Mouse (Mus musculus): ENCODE measurements around the gene Adcy5.

Gene Adcy5

GRCm38 (mm10) chr16:35208796-35209195 is 54.1 kb downstream of the Adcy5 start:
- DNase-seq (ENCODE audit: low read depth) = no peak

- DNase-seq (ENCODE audit: low read depth) = no peak
Measured at GRCm38 (mm10) chr16:35209753-35210152, 55.1 kb downstream of the Adcy5 start.

DNA sequence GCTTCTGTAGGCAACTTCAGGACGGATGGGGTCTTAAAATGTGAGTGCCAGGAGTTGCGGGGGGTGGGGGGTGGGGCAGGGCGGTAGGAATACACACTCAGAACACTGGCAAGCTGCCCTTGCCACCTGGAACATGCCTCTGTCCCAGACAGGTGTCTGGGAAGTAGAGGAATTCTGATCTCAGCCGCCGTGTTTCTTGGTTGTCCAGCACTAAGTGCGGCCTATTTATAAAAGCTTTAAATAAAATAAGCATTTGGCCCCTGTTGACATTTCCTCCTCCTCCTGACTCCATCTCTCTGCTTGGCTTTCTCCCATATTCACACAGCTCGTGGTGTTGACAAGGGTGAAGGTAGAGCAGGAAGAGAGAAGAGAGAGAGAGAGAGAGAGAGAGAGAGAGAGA is 60.4 kb downstream of the Adcy5 start:
- DNase-seq (ENCODE audit: low read depth) = no peak

GRCm38 (mm10) chr16:35215498-35215897 is 60.8 kb downstream of the Adcy5 start:
- DNase-seq (ENCODE audit: low read depth) = no peak

GRCm38 (mm10) chr16:35216826-35217491 is 62.3 kb downstream of the Adcy5 start:
- no peak for DNase-seq (ENCODE audit: low read depth)

GRCm38 (mm10) chr16:35220412-35220811 is 65.7 kb downstream of the Adcy5 start:
- DNase-seq (ENCODE audit: low read depth) = no peak

DNA sequence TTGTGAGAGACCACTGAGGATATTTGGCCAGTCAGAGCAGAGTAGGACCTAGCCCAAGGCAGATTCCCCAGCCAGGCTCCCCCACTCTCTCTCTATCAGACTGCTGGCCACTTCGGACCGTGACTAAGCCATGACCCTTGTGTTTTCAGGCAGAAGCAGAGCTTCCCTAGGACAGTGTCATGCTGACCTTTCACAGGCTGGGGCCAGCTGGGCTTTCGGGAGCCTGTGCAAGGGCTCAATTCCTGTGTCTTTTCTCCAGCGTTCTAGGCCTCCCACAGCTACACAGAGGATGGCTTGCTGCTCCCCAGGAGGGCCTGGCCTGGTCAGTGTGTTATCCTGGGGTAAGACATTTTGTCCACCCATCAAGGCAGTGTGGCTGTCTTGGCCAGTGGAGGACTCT is 66.9 kb downstream of the Adcy5 start:
- DNase-seq (ENCODE audit: low read depth) = no peak

DNA sequence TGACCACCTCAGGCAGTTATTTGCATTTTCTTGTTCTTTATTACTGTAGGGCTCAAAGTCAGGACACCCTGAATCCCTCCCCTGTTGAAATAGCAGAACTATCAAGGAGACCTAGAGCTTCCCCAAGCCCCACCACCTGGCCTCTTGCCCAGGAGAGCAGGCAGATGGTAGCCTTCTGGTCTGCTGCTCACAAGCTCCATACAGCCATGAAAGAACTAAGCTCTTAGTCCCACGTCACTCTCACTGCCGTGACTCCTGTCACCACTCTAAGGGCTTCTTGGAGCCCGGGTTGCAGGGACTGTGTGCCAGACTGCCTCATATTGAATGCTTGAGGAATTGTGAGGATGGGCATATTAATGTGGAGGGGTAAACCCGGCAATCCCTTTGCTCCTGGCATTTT is 69.3 kb downstream of the Adcy5 start:
- no peak for DNase-seq (ENCODE audit: low read depth)

DNA sequence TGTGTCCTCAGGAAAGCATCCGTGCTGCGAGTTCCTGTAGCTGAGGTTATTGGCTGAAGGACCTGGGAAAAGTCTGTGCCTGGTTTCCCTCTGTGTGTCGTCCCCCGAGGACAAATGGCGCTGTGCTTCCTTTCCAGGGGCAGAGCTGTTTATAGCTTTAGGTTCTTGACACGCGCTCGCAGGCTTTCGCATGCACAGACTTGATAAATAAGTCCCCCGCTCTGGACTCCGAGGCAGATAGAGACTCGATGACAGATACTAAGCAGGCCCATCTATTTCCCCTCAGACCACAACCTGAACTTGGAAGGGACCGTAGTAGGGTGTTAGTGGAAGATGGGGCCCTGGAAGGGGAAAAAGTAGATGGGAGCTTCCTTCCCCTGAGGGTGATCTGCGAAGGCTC is 70.0 kb downstream of the Adcy5 start:
- no peak for DNase-seq (ENCODE audit: low read depth)

DNA sequence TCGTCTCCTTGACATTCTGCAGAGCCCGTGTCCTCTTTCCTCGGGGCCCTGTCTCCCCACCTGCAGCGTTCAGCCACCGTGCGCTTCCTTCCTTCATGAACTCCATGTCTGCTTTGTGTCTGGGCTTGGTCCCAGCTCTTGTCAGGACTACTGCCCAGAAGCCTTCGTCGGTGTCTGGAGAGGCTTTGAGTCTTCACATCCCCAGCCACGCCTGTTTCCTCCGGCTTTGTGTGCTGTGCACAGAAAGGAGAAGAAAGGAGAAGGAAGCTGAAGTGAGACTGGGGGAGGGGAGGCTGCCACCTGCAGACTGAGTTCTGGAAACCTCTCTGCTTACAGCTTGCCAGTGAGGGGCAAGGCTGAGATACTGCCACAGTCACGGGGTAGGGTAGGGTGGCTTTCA is 74.9 kb downstream of the Adcy5 start:
- peak; percentile 2 for DNase-seq (ENCODE audit: low read depth)

DNA sequence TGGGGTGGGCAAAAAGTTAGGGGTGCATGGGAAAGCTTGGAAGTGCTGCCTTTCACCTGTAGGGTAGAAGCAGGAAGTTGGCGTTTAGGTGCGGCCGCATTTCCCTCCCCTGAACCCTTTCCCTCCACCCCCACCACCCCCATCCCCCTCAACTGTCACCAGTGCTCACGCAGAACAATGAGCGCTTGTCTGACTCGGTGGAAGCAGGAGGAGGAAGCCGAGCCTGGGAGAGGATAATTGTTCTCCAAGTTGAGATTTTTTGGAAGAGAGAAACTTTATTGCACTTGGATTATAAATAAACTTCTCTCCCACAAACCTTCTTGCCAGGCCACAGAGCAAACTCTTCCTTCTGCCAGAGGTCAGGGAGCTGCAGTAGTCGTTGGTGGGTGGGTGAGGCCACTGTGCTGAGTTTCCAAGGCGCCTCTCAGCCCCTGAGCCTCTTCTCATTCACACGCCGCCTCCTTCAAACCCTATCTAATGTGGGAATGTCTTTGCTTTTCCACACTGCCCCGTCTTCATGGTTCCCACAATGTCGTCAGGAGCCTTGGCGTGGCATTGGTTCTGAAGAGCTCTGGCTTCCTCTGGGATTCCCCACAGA is 77.6 kb downstream of the Adcy5 start:
- DNase-seq (ENCODE audit: low read depth) = no peak

DNA sequence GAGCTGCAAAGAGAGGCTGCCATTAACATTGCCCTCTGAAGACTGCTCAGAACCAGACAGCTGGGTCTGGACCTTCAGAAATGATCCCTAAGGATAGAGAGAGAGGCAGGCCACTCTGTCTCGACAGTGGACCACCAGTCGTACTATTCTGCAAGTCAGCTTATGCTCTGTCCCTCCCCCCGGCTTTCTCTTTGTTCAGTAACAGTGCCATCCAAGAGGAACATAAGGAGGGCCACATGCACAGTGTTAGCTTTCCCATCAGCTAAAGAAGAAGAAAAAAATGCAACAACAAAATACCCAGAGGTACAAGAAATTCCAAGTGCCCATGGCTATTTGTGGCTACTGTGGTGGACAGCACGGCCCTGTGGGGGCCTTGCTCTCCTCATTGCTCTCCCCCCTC is 78.7 kb downstream of the Adcy5 start:
- no peak for DNase-seq (ENCODE audit: low read depth)

- no peak for DNase-seq (ENCODE audit: low read depth)
Measured at GRCm38 (mm10) chr16:35237091-35237490, 82.4 kb downstream of the Adcy5 start.

- DNase-seq (ENCODE audit: low read depth) = no peak
Measured at GRCm38 (mm10) chr16:35239318-35239965, 84.8 kb downstream of the Adcy5 start.

DNA sequence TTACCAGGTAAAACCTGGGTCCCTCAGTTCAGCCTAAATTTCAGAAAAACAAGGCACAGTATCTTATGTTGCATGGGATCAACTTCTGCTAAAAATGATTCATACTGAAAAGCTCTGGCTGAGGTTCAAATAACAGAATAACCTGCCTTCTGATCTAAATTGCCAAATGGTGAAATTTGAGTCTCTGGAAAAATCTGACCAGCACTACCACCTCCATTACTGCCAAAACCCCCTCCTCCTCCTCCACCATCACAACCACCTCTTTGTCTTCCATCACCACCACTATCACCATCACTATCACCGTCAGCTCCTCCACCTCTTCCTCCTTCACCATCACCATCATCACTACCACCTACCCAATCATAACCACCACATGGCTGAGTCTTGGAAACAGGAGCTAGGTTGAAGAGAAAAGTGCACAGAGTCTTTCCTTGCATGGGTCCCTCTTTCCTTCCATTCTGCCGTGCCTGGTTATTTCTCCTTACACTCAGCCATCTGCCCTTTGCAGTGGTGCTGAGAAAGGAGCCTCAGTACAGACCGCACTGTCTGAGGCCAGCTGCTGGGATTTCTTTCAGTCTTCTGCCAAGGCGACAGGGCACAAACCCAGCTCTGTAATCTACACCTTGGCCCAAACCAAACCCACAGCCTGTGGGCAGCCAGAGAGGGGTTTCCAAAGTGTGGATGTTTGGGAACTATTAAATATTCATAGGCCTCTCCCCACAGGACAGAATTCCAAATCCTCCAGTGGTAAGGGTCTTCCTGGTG is 85.5 kb downstream of the Adcy5 start:
- no peak for DNase-seq (ENCODE audit: low read depth)

- DNase-seq (ENCODE audit: low read depth) = no peak
Measured at GRCm38 (mm10) chr16:35247364-35247763, 92.7 kb downstream of the Adcy5 start.

DNA sequence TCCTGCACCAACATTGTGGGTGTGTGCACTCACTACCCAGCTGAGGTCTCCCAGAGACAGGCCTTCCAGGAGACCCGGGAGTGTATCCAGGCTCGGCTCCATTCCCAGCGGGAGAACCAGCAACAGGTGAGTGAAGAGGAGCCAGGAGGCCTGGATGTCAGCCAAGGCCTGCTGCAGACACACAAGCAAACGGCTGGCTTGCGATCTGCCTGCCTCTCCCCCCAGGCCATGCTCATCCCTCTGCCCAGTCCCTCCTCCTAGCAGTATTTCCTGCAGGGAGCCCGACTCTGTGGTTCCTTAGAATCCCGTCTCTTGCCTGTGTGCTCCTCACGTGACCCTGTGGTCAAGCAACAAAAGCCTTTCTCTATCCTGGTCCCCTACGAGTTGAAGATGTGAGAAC is 94.1 kb downstream of the Adcy5 start:
- DNase-seq (ENCODE audit: low read depth) = no peak

DNA sequence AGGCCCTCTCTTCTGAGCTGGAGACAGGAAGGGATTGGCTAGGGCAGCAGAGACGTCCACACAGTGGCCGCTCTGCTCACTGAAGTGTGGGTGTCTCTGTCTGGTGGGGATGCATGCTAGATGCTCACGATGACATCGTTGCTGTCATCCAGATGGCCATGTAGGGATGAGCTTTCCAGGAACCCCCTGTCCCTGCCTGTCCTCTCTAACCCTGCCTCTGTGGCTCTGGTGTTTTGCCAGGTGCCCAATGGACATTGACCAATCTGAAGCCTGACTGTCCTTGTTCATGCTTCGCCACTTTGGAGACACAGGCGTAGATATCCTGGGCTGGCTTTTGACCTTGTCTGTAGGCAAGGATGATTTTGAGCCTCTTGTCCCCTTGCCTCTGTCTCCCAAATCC is 95.1 kb downstream of the Adcy5 start:
- no peak for DNase-seq (ENCODE audit: low read depth)

DNA sequence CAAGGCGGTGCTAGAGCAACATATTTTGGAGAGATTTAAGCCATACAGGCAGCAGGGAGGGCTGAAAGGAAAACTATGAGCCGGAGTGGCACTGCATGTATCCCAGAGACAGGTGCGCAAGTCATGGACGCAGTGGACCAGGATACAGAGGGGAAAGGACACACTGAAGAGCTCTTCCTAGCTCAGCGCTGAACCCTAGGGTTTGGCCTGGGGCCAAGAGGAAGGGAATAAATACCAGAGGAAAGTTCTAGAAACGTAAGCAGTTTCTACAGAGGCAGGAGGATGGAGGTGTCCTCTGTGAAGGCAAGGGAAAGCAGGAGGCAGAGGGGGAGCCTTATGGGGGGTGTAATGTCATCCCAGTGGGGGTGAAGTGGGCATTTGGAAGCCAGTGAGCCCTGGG is 97.0 kb downstream of the Adcy5 start:
- no peak for DNase-seq (ENCODE audit: low read depth)

DNA sequence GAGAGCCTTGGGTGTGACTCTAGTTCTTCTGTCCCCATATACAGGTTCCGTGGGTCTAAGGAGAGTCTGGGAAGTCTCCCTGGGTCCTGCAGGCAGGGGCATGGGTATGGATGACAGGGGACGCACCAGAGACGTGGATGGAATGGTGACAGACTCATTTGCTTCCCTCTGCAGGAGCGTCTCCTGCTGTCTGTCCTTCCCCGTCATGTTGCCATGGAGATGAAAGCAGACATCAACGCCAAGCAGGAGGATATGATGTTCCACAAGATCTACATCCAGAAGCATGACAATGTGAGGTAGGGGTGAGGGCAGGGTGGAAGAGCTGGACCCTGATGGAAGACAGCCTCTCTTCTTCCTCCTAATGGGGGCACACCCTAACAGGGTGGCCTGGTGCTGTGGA is 98.3 kb downstream of the Adcy5 start:
- DNase-seq (ENCODE audit: low read depth) = no peak

- DNase-seq (ENCODE audit: low read depth) = no peak
Measured at GRCm38 (mm10) chr16:35255981-35256380, 101.3 kb downstream of the Adcy5 start.

DNA sequence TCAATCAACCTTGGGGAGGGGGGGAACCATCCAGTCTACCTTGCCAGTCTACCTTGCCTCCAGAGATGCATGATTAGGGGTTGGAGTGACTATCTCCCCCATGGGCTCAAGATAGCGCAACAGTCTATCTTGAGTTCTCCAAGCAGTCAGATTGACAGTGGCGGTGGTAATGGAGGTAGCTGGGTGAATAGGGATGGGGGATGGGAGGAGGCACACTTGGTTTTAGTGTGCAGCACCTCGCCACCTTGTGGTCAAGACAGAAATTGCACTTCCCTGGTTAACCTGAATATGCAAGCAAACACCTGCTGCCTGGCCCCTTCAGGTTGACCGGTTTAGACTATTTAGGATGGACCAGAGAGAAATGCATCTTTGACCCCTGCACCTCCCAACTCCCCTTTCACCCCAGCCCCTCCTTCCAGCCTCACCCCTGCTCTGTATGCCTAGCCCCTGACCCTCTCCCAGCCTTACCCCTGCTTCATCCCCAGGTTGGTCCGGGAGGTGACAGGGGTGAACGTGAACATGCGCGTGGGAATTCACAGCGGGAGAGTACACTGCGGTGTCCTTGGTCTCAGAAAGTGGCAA is 115.8 kb downstream of the Adcy5 start:
- peak; percentile 69 for DNase-seq (ENCODE audit: low read depth)

- DNase-seq (ENCODE audit: low read depth) = no peak
Measured at GRCm38 (mm10) chr16:35270945-35271344, 116.3 kb downstream of the Adcy5 start.

Measured in naive thymus-derived CD4-positive, alpha-beta T cell, adult 2 months (primary cell).